ENCODE assay signal across 8 mouse cellular contexts in genomic region chr13:114456766-114457566, GRCm38 (mm10). TPM values are rescaled to one million over a fixed set of nuclear protein-coding genes. Genes with fewer than 3 reads are reported as not detected.
A peak's percentile ranks its signal among the peaks of the same experiment; 100 is the strongest.
DNase-seq lines count a peak whose midpoint lies in the region; ATAC-seq lines count a peak whose summit lies in the region.

No protein-coding gene starts in this region.

- H3K4me3 ChIP-seq in embryonic facial prominence, embryonic 13.5 days, result peak overlapping the region; percentile 61
- peak overlapping the region; percentile 71 for H3K4me3 ChIP-seq in hindbrain, embryonic 10.5 days
- peak overlapping the region; percentile 59 for H3K4me3 ChIP-seq in midbrain, embryonic 15.5 days

- H3K27me3 ChIP-seq in embryonic facial prominence, embryonic 13.5 days, result peaks cover 61% of the 10 kb centered on the region
- H3K27me3 ChIP-seq in hindbrain, embryonic 10.5 days (ENCODE audit: insufficient read depth, poor library complexity, severe bottlenecking), result peaks cover 34% of the 10 kb centered on the region
- 0 out of 2 replicates have a peak, but pooled peaks cover 5% of the 10 kb centered on the region for H3K27me3 ChIP-seq in midbrain, embryonic 15.5 days (replicated peaks)

- WGBS in embryonic facial prominence, embryonic 13.5 days, result under 1% methylated on average over 44 of the region's 44 CpGs
- WGBS in hindbrain, embryonic 10.5 days, result under 1% methylated on average over 44 of the region's 44 CpGs
- under 1% methylated on average over 44 of the region's 44 CpGs for WGBS in midbrain, embryonic 15.5 days

- peak; percentile 81 for DNase-seq in 3134 (ENCODE audit: extremely low read depth, insufficient read length, low spot score)
- peak; percentile 56 for DNase-seq in MN1 (ENCODE audit: low spot score)
- peak; percentile 55 for DNase-seq in hindbrain, embryonic 10.5 days (ENCODE audit: low spot score)
- DNase-seq in liver, result peak; percentile 46
- DNase-seq in urinary bladder, postnatal 14 days (ENCODE audit: low spot score), result peak; percentile 42
- no peak for DNase-seq in right cerebral cortex, postnatal 10 days (ENCODE audit: low spot score in 2 of 2)

- ATAC-seq in embryonic facial prominence, embryonic 13.5 days (ENCODE audit: insufficient number of reproducible peaks, insufficient read depth, low FRiP score, low TSS enrichment, low read depth), result no peak
- no peak for ATAC-seq in midbrain, embryonic 15.5 days (replicated peaks)

- H3K9ac ChIP-seq in embryonic facial prominence, embryonic 13.5 days, result peak overlapping the region; percentile 67
- no peak overlapping the region for H3K9ac ChIP-seq in midbrain, embryonic 15.5 days

- peaks cover 35% of the 10 kb centered on the region for H3K4me1 ChIP-seq in embryonic facial prominence, embryonic 13.5 days
- peaks cover 42% of the 10 kb centered on the region for H3K4me1 ChIP-seq in hindbrain, embryonic 10.5 days (replicated peaks)
- peaks cover 41% of the 10 kb centered on the region for H3K4me1 ChIP-seq in midbrain, embryonic 15.5 days

- H3K9me3 ChIP-seq in embryonic facial prominence, embryonic 13.5 days, result no peaks in the 10 kb centered on the region
- H3K9me3 ChIP-seq in hindbrain, embryonic 10.5 days, result no peaks in the 10 kb centered on the region
- no peaks in the 10 kb centered on the region for H3K9me3 ChIP-seq in midbrain, embryonic 15.5 days

- H3K4me2 ChIP-seq in embryonic facial prominence, embryonic 13.5 days, result peak overlapping the region; percentile 95
- H3K4me2 ChIP-seq in midbrain, embryonic 15.5 days, result peak overlapping the region; percentile 100

- no peaks in the 10 kb centered on the region; the same call in 1 of the 2 replicates for H3K36me3 ChIP-seq in embryonic facial prominence, embryonic 13.5 days
- H3K36me3 ChIP-seq in hindbrain, embryonic 10.5 days, result peaks cover 28% of the 10 kb centered on the region
- H3K36me3 ChIP-seq in midbrain, embryonic 15.5 days (replicated peaks), result no peaks in the 10 kb centered on the region

- H3K27ac ChIP-seq in embryonic facial prominence, embryonic 13.5 days, result no peak overlapping the region
- H3K27ac ChIP-seq in hindbrain, embryonic 10.5 days, result peak overlapping the region; percentile 90
- no peak overlapping the region for H3K27ac ChIP-seq in midbrain, embryonic 15.5 days

RNA-seq across cellular contexts. Expression of gene Fst, which starts 1.8 kb away (rescaled TPM):
- polyA plus RNA-seq in embryonic facial prominence, embryonic 13.5 days (2015; fragmentation: Nextera tagmentation; extraction: Ambion mirVana), result 42.2 and 42.3 TPM in 2 replicates
- 11.2 and 23.7 TPM in 2 replicates for polyA plus RNA-seq in hindbrain, embryonic 10.5 days (2016; fragmentation: Nextera tagmentation; extraction: Ambion mirVana)
- 4.6 and 6.8 TPM in 2 replicates for polyA plus RNA-seq in midbrain, embryonic 15.5 days (2015; fragmentation: Nextera tagmentation; extraction: Ambion mirVana)

Comparison
In these comparisons a context has a peak if more than half of its experiments do, and no peak if none do; other contexts are left out.
1. DNase-seq: peak in 3134 (single experiment), MN1 (single experiment), hindbrain, embryonic 10.5 days (single experiment), liver (single experiment) and urinary bladder, postnatal 14 days (single experiment); none in right cerebral cortex, postnatal 10 days (0 of 2).
2. Peak in every context shown above with its lines, with median percentiles within 50 percentile points of each other: H3K4me3 ChIP-seq.